Mouse (Mus musculus): Measurements from ENCODE around the gene Heph. TPM values are rescaled to one million over a fixed set of nuclear protein-coding genes. Genes with fewer than 3 reads are reported as not detected.
A peak's percentile ranks its signal among the peaks of the same experiment; 100 is the strongest.
"Not testable (repeated sequence)": the region's sequence is repeated elsewhere in the genome, so short reads cannot be mapped to it uniquely, and the experiment has no call there.

Gene Heph
- polyA plus RNA-seq (2015; fragmentation: Nextera tagmentation; extraction: Ambion mirVana), result 3.4 and 5.0 TPM in 2 replicates

DNA sequence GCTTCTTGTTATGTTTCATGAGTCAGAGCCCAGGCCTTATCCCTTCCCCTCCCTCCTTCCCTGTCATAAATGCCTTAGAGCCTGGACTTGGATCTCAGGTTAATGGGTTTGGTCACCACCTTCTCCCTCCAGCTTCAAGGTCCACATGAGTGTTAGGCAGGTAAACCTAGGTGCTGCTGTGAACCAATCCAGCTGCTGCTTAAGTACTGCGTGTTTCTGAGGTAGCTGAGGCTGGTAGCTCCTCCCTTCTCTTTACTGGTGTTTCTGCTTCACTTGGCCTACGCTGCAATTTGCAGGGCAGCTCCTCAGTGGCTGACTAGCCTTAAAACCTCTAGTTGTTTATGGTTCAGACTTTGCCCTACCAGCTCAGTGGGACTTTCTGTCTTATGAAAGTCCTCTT lies at the start of gene Heph:
Heph (plus strand) TSS at position 211 of the 400 bp plus-strand sequence.
- H3K4me2 ChIP-seq, result peak within 1 kb of the TSS; percentile 22; the same call in 1 of the 2 replicates
- no peaks in the 10 kb centered on the region for H3K9me3 ChIP-seq (replicated peaks)
- no peaks in the 10 kb centered on the region for H3K27me3 ChIP-seq
- no peaks in the 10 kb centered on the region for H3K4me1 ChIP-seq
- 48% methylated on average over 2 of the region's 2 CpGs for WGBS
- no peaks in the 10 kb centered on the region for H3K36me3 ChIP-seq (ENCODE audit: poor library complexity, severe bottlenecking)
- no peak within 1 kb of the TSS for H3K9ac ChIP-seq
- H3K27ac ChIP-seq, result no peak within 1 kb of the TSS
- ATAC-seq, result no peak
- H3K4me3 ChIP-seq, result 0 out of 2 replicates have a peak within 1 kb of the TSS, but pooled peaks have one; percentile 10

DNA sequence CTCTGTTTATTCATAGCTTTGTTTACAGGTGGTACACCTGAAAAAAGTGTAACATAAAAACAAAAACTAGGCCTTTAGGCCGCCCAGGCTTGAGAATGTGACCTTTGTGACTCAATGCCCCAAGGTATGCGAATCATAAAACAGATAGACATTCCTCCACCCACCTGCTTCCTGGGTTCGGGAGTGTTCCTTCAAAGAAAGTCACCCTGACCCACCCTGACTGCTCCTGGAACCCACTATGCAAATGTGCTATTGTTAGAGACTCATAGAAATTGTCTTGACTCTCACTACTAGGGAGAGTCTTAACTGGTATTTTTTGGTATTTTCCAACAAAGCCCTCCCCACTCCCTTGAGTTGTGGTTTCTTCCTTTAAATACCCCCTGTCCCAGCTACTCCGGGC lies 39.8 kb upstream of the Heph start:
- not testable (repeated sequence) for H3K9ac ChIP-seq
- 78% methylated on average over 4 of the region's 4 CpGs for WGBS

DNA sequence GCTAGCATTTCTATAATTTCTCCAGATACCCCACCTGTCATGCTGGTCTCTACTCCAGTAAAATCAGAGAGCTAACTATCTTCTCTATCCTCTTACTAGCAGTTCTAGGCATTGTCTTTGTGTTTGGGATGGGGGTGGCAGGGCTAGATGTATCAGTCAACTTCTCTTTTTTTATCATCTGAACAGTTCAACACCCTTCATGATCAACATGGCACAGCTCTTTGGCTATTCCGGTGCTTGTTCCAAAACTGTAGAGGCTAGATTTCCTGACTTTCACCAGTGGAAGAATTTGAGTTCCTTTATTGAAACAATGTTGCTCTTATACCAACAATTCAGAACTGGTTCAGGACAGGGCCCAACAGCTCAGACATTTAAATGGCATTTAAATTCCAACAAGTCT lies 38.2 kb upstream of the Heph start:
- H3K27ac ChIP-seq, result no peak overlapping the region
- WGBS, result 97% methylated on average over 1 of the region's 1 CpGs

More for the DNA sequence above, 39.8 kb upstream of the Heph start:
- not testable (repeated sequence) for H3K4me1 ChIP-seq; H3K27ac ChIP-seq; H3K36me3 ChIP-seq (ENCODE audit: poor library complexity, severe bottlenecking); H3K4me3 ChIP-seq; H3K27me3 ChIP-seq; H3K9me3 ChIP-seq (replicated peaks); ATAC-seq; H3K4me2 ChIP-seq

DNA sequence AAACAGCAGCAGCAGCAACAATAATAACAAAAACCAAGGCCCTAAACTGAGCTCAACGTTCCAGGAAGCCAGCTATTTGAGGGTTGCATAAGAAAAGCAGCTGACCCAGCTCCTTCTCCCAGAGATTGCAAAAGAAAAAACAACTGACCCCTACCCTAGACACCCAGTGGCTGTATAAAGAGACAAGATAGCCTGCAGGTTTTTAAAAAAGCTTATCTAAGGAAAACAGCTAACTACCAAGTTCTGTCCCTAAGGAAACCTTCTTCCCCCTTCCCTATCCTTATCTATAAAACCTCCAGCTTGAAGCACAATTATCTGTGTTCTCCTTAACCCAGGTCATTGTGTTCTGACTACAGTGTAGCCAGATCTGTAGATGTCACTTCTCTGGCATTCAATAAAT lies 37.4 kb upstream of the Heph start:
- Histone ChIP-seq H3K9ac (no peak overlapping the region), H3K4me3 (no peak overlapping the region), H3K9me3 (replicated peaks) (no peaks in the 10 kb centered on the region), H3K4me2 (no peak overlapping the region), H3K4me1 (no peaks in the 10 kb centered on the region), H3K27ac (no peak overlapping the region), H3K36me3 (ENCODE audit: poor library complexity, severe bottlenecking) (no peaks in the 10 kb centered on the region), H3K27me3 (no peaks in the 10 kb centered on the region)
- ATAC-seq, result no peak
- 60% methylated on average over 1 of the region's 1 CpGs for WGBS

More for the DNA sequence above, 38.2 kb upstream of the Heph start:
- Histone ChIP-seq H3K4me1 (no peaks in the 10 kb centered on the region), H3K4me3 (no peak overlapping the region), H3K27me3 (no peaks in the 10 kb centered on the region), H3K4me2 (no peak overlapping the region), H3K9me3 (replicated peaks) (no peaks in the 10 kb centered on the region), H3K9ac (no peak overlapping the region), H3K36me3 (ENCODE audit: poor library complexity, severe bottlenecking) (no peaks in the 10 kb centered on the region)
- no peak for ATAC-seq

DNA sequence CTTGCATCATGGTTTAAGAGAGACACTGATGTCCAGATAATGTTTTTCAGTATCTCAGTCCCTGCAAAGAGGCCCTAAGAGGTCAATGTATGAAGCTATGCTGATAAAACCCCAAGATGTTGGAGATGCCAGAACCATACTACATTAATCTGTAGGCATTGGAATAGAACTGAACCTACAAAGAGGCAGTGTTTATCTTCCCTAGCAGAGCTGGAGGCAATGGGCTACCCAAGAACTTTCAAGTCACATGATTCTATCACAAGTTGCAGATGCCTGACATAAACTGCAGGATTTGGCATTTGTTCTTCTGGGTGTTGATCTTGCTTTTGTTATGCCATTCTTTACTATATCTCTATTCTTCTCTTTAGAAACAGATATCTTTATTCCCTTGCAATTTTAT lies 35.8 kb upstream of the Heph start:
- Histone ChIP-seq H3K9me3 (replicated peaks) (no peaks in the 10 kb centered on the region), H3K4me3 (no peak overlapping the region), H3K4me1 (no peaks in the 10 kb centered on the region), H3K9ac (no peak overlapping the region), H3K4me2 (no peak overlapping the region), H3K27ac (no peak overlapping the region), H3K27me3 (no peaks in the 10 kb centered on the region), H3K36me3 (ENCODE audit: poor library complexity, severe bottlenecking) (no peaks in the 10 kb centered on the region)
- ATAC-seq, result no peak

DNA sequence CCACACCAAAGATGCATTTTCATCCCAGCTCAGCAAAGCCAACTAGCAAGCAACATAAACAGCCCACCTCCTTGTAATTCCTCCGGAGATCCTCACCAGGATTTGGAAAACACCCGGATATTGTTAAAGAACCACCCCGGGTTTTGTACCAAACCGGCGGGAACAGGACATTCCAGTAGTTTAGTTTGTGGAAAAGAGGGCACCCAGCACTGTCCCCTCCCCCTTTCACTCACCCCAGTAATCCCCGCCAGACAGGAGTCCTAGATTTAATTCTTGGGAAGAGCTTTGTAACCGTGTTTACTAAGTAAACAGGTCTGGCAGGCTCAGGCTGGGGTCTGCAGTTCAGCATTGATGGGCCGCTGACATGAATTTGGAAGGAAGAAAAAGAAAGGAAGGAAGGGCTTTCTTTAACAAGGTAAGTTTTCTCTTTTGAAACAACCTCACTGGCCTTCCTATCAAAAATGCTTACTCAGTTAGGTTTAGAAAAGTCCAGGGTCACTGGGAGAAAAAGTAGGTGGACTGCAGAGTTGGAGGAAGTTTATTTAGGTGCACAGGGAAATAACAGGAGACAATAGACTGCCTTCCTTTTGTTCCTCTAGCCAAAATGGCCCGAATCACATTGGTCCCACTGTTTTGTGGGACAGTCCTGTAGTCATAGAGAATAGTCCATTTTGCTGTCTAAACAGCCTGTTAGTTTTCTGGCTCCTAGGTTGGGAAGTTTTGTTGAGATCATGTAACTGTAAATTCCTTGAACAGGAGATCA lies 1.2 kb downstream of the Heph start, which contains the start of gene Hsf3:
Hsf3 (minus strand) TSS at position 94 of the 763 bp plus-strand sequence.
- H3K4me3 ChIP-seq, result 0 out of 2 replicates have a peak within 1 kb of the TSS, but pooled peaks have one; percentile 10
- 18% methylated on average over 9 of the region's 9 CpGs for WGBS
- H3K27ac ChIP-seq, result no peak within 1 kb of the TSS
- H3K4me2 ChIP-seq, result peak within 1 kb of the TSS; percentile 22
- H3K36me3 ChIP-seq (ENCODE audit: poor library complexity, severe bottlenecking), result no peaks in the 10 kb centered on the region
- no peak within 1 kb of the TSS for H3K9ac ChIP-seq
- no peaks in the 10 kb centered on the region for H3K4me1 ChIP-seq
- no peak for ATAC-seq
- H3K27me3 ChIP-seq, result no peaks in the 10 kb centered on the region
- no peaks in the 10 kb centered on the region for H3K9me3 ChIP-seq (replicated peaks)

DNA sequence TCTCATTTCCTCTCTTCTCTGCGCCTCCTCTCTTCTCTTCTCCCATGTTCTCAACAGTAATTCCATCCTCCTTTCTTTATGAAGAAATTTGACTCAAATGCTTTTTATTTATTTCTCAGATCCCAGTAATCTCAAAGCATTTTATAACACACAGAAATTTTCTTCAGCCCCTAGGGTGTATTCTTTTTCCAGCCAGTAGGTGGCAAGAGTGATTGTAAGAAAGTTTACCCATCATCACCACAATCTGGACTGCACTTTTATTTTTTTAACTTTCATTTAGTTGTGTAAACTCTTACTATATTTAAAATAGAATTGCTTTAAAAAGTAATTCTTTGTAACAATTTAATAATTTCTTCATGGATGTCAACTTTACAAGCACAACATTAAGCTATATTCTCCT lies 46.4 kb downstream of the Heph start:
- Histone ChIP-seq H3K4me3 (no peak overlapping the region), H3K4me2 (no peak overlapping the region)
- WGBS, result 48% methylated on average over 1 of the region's 1 CpGs

More for the DNA sequence above, 46.4 kb downstream of the Heph start:
- no peak overlapping the region for H3K9ac ChIP-seq
- no peak for ATAC-seq
- H3K4me1 ChIP-seq, result no peaks in the 10 kb centered on the region
- H3K36me3 ChIP-seq (ENCODE audit: poor library complexity, severe bottlenecking), result no peaks in the 10 kb centered on the region
- H3K9me3 ChIP-seq (replicated peaks), result no peaks in the 10 kb centered on the region
- H3K27ac ChIP-seq, result no peak overlapping the region
- no peaks in the 10 kb centered on the region for H3K27me3 ChIP-seq

Other genes with a start within 250 kb of the Heph start
- not detected in 2 replicates for gene Vsig4, start 161.9 kb upstream of the Heph start, polyA plus RNA-seq (2015; fragmentation: Nextera tagmentation; extraction: Ambion mirVana)
- gene Hsf3, start 935 bp downstream of the Heph start, polyA plus RNA-seq (2015; fragmentation: Nextera tagmentation; extraction: Ambion mirVana), result 0.14 TPM in 1 of 2 replicates, not detected in the other